Mouse (Mus musculus) kidney, adult 8-10 months (tissue): ENCODE measurements around the gene Copz1.

Experiments used
- DNase-seq, 2 experiments: peaks; one replicate each; pipeline ENCODE4 v3.0.0; 2022

Gene Copz1

GRCm38 (mm10) chr15:103340786-103341185, 68.3 kb downstream of the Copz1 start:
- no peak for DNase-seq

- no peak for DNase-seq
These were observed 69.0 kb downstream of the Copz1 start for GRCm38 (mm10) chr15:103341547-103341946.

- DNase-seq: peak; percentile 58 to 74
These were observed 69.9 kb downstream of the Copz1 start for GRCm38 (mm10) chr15:103342415-103342814.

- no peak for DNase-seq
These were observed 70.5 kb downstream of the Copz1 start for GRCm38 (mm10) chr15:103343008-103343407.

GRCm38 (mm10) chr15:103343556-103343955, 71.0 kb downstream of the Copz1 start:
- no peak for DNase-seq

- no peak for DNase-seq
These were observed 73.3 kb downstream of the Copz1 start for GRCm38 (mm10) chr15:103345789-103346188.

GRCm38 (mm10) chr15:103347275-103347684, 74.8 kb downstream of the Copz1 start:
- DNase-seq: peak; percentile 61 to 70
